Mouse (Mus musculus): ENCODE measurements around the gene Plcb4.

DNA sequence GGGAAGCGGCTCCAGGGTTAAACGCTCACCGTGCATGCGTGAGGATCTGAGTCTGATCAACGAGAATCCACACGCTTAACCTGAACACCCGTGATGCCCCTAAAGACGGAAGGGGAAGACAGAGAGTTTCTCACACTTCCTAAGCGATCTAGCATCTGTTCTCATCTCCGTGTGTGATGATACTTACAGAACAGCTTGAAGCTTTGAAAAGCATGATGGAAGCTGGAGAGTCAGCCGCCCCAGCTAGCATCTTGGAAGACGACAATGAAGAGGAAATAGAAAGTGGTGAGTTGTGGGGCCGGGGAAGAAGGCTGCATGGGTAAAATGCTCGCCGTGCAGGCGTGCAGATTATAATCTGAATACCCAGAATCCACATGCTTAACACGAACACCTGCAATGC lies 299.6 kb downstream of the Plcb4 start:
- TF ChIP-seq ZKSCAN1 (IDR thresholded peaks at IDR 0.05; ENCODE audit: borderline replicate concordance, low read depth, low read length): no peak
- TF ChIP-seq USF1 (IDR thresholded peaks at IDR 0.05; ENCODE audit: low read depth, low read length): no peak
- no peak for TF ChIP-seq EP300 (IDR thresholded peaks at IDR 0.05; ENCODE audit: low read length)
- no peak for TF ChIP-seq POLR2A (IDR thresholded peaks at IDR 0.05; ENCODE audit: low read depth, low read length)
- TF ChIP-seq ZNF384 (IDR thresholded peaks at IDR 0.05; ENCODE audit: low read depth, low read length): no peak
- no peak for TF ChIP-seq HCFC1 (IDR thresholded peaks at IDR 0.05; ENCODE audit: low read depth, low read length)

Measured in CH12.LX (cell line).